Mouse (Mus musculus) cerebellum, postnatal 4 days (tissue): Measurements from ENCODE around the gene Zfp984.
A peak's percentile ranks its signal among the peaks of the same experiment; 100 is the strongest.
"Not testable (repeated sequence)": the region's sequence is repeated elsewhere in the genome, so short reads cannot be mapped to it uniquely, and the experiment has no call there.

Experiments
- DNase-seq, 2 experiments: peaks; one replicate each; pipeline ENCODE4 v3.0.0; 2022; ENCODE audit warnings: low spot score in 2 of 2, mixed read lengths in 1 of 2

The Zfp984 gene

GRCm38 (mm10) chr4:147809292-147809965 lies at the start of gene Zfp984:
Zfp984 (minus strand) TSS chr4:147809788.
- DNase-seq: not testable (repeated sequence)

DNA sequence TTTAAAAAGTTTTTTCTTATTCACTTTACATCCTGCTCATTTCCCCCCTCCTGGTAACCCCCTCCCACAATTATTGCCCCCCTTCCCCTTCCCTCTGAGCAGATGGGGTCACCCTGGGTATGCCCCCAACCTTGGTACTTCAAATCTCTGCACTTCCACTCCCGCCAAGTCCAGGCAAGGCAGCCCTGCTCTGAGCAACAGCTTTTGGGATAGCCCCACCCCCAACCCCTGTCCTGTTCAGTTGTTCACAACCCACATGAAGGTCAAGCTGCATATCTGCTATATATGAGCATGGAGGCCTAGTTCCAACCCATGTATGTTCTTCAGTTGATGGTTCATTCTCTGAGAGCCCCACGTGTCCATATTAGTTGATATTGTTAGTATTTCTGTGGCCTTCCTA lies 41.2 kb upstream of the Zfp984 start:
- DNase-seq: no peak

DNA sequence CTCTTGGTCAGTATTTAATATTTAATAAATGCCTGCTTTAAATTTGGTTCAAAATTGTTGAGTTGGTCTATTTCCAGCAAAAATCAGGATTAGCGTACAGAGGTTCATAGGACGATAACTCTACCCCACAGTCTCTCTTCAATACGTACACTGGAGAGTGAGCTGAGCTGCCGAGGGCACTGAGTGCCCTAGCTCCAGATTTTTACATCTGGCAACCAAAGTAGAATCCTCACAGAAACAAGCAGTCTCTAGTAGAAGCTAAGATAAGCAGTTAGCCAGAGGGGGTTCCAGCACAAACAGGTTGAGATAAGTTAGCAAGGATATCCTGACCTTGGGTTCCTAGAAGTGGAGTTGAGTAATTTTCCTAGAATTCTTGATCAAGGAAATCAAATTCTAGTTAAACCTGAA lies 39.0 kb upstream of the Zfp984 start:
- DNase-seq: no peak

GRCm38 (mm10) chr4:147847614-147848583 lies 38.3 kb upstream of the Zfp984 start, which contains the start of gene Zfp933:
Zfp933 (minus strand) TSS chr4:147848366.
- DNase-seq: peak in 1 of 2 experiments; percentile 44

GRCm38 (mm10) chr4:147842871-147843270 lies 33.3 kb upstream of the Zfp984 start:
- DNase-seq: no peak

DNA sequence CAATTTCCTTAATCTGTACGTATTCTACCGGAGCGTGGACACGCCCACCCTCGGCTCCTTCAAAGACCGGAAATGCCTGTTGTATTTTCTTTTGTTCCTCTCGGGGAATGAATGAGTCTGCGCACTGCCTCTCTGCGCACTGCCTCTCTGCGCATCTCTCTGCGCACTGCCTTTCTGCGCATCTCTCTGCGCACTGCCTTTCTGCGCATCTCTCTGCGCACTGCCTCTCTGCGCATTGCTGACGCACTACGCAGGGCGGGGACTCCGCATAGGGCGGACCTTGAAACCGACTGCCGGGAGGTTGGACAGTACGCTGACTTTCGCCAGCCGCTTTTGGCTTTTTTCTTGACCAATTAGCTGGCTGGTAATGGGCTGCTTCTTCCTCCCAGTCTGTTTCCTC lies 29.7 kb upstream of the Zfp984 start:
- peak in 1 of 2 experiments; percentile 36 for DNase-seq

DNA sequence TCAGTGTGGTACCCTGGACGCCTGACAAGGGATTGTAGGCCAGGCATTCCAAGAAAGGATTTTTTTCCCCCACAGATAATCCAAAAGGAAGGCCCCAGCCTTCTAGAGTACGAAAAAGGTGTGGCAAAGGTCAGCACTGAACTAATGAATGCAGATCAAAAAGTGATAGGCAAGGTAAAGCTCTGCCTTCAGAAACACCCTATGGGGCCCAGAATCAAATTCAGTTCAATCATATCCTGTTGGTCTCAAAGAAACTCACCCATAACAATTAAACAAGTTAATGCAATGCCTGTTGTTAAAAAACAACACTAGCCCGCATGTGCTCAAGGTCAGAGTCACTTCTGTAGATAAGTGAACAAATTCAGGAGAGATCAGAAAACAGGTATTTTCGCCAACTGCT lies 14.8 kb upstream of the Zfp984 start:
- DNase-seq: no peak

DNA sequence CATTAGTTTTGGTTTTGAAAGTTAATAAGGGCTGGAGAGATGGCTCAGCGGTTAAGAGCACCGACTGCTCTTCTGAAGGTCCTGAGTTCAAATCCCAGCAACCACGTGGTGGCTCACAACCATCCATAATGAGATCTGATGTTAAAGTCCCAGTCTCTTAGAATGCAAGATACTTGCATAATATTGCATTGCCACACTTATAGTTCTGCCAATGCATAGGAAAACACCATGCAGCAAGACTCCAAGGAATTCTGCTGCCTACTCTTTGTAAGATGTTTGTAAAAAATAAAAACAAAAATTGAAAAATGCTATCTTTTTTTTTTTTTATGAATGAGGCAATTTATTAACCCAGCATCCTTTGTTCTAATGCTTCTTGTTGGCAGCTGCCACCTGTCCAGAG lies 11.8 kb upstream of the Zfp984 start:
- DNase-seq: not testable (repeated sequence)

- not testable (repeated sequence) for DNase-seq
These were observed 10.1 kb upstream of the Zfp984 start for GRCm38 (mm10) chr4:147819659-147820058.

GRCm38 (mm10) chr4:147814592-147815167 lies 5.1 kb upstream of the Zfp984 start:
- no peak for DNase-seq

GRCm38 (mm10) chr4:147813249-147813765 lies 3.7 kb upstream of the Zfp984 start:
- DNase-seq: no peak

- DNase-seq: not testable (repeated sequence)
These were observed 347 bp upstream of the Zfp984 start for GRCm38 (mm10) chr4:147809966-147810304.

DNA sequence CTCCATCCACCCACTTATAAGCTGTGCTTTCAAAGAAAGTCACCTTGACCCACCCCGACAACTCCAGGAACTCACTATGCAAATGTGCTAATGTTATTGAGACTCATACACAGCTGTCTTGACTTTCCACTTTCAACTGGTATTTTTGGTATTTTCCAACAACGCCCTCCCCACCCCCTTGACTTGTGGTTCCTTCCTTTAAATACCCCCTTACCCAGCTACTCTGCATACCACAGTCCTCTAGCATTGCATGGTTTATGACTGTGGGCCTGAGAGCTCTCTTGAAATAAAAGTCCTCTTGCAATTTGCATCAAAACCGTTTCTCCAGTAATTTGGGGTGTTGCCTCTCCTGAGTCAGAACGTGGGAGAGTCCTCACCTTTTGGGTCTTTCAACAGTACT lies 1.1 kb downstream of the Zfp984 start:
- DNase-seq: not testable (repeated sequence)

DNA sequence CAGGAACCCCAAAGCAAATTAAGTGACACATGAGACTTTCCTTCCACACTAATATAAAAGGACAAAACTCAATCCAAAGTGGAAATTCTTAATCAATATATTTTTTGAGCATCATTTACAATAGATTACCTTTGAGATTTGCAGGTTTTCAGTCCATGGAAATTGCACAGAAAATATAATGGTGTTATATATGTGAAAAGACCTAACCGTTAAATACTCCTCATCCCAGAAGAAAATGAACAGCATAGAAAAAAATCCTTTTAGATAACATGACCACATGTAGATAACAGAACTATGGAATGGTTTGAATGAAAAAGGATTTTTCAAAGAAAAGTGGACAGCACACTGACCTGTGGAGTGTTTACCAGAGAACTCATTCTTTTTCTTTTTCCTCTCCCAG lies 14.3 kb downstream of the Zfp984 start:
- DNase-seq: not testable (repeated sequence)

GRCm38 (mm10) chr4:147794026-147794665 lies 15.4 kb downstream of the Zfp984 start:
- DNase-seq: not testable (repeated sequence)

DNA sequence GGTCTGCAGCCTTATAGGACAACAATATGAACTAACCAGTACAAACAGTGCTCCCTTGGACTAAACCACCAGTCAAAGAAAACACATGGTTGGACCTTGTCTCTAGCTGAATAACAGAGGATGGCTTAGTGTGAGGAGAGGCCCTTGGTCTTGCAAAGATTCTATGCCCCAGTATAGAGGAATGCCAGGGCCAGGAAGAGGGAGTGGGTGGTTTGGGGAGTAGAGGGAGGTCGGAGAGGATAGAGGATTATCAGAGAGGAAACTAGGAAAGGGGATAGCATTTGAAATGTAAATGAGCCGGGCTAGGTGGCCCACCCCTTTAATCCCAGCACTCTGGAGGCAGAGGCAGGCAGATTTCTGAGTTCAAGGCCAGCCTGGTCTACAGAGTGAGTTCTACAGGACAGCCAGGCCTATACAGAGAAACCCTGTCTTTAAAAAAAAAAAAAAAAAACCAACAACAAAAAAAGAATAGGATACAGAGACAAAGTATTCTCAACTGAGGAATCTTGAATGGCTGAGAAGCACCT lies 16.1 kb downstream of the Zfp984 start:
- DNase-seq: not testable (repeated sequence)

- not testable (repeated sequence) for DNase-seq
These were observed 17.9 kb downstream of the Zfp984 start for GRCm38 (mm10) chr4:147791729-147792128.

DNA sequence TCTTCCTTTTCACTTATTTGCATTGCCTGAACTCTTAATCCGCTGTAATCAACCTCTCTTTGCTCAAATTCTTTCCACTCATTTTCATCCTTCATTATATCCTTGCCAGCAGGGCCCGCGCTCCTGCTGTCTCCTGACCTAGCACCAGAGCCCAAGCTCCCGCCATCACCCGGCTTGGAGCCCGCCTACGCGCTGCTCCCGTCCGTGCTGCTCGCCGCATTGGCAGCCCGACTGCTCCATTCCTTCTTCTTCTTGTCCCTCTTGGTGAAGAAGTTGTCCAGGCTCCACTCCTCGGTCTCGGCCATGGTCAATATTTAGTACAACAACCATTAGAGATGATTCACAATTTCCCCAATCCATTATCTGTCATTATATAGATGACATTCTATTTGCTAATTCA lies 63.3 kb downstream of the Zfp984 start:
- DNase-seq: not testable (repeated sequence)

GRCm38 (mm10) chr4:147738636-147739369 lies 70.8 kb downstream of the Zfp984 start:
- not testable (repeated sequence) for DNase-seq
